Mouse (Mus musculus) liver, adult 2 months (tissue): ENCODE data around the gene Nxn. TPM values are rescaled to one million over a fixed set of nuclear protein-coding genes. Genes with fewer than 3 reads are reported as not detected.

Experiments used
- DNase-seq: peaks from one replicate; pipeline ENCODE4 v3.0.0-alpha.2; 2011; ENCODE audit warnings: low read depth, low spot score; ENCODE audit errors: extremely low read depth
- H3K27ac ChIP-seq: fragments of 200-500 bp; replicated peaks from 2 replicates; pipeline ENCODE4 v1.5.1; 2012; ENCODE audit warnings: low read depth, mild to moderate bottlenecking, control low read depth, inconsistent platforms, low read length; ENCODE audit not compliant: insufficient read depth
- H3K27me3 ChIP-seq: fragments of 200-500 bp; 2 replicates; pipeline ENCODE4 v1.6.1; 2012; ENCODE audit warnings: mild to moderate bottlenecking, moderate library complexity, low read length, inconsistent platforms; ENCODE audit not compliant: control insufficient read depth, insufficient read depth
- H3K36me3 ChIP-seq: fragments of 200-500 bp; 2 replicates; pipeline ENCODE4 v1.6.1; 2012; ENCODE audit warnings: low read length, inconsistent platforms; ENCODE audit not compliant: control insufficient read depth, insufficient read depth
- H3K4me1 ChIP-seq: fragments of 200-500 bp; 2 replicates; pipeline ENCODE4 v1.6.1; 2011; ENCODE audit warnings: low read length; ENCODE audit not compliant: control insufficient read depth, insufficient read depth
- H3K4me3 ChIP-seq: fragments of 200-500 bp; 2 replicates; pipeline ENCODE4 v1.5.1; 2011; ENCODE audit warnings: low read depth, mild to moderate bottlenecking, control low read depth, low read length, moderate library complexity; ENCODE audit not compliant: insufficient read depth
- H3K79me2 ChIP-seq: fragments of 200-500 bp; 2 replicates; pipeline ENCODE4 v1.6.1; 2012; ENCODE audit warnings: inconsistent platforms, mild to moderate bottlenecking, low read length, moderate library complexity; ENCODE audit not compliant: control insufficient read depth, insufficient read depth
- H3K9ac ChIP-seq: fragments of 200-500 bp; 2 replicates; pipeline ENCODE4 v1.6.1; 2012; ENCODE audit warnings: low read depth, mild to moderate bottlenecking, control low read depth, inconsistent platforms, low read length
- CTCF ChIP-seq: fragments of 200-500 bp; IDR thresholded peaks from 2 replicates; pipeline ENCODE4 v1.5.1; 2011; ENCODE audit warnings: low read depth, low read length, control low read depth
- POLR2A ChIP-seq: fragments of 200-500 bp; IDR thresholded peaks from 2 replicates; pipeline ENCODE4 v1.6.1; 2011; ENCODE audit warnings: low read length, control low read depth; ENCODE audit not compliant: insufficient read depth; ENCODE audit errors: extremely low read depth
- WGBS: fragments of 180-500 bp; shearing (Covaris S2); methylation state at CpG from one replicate; pipeline ENCODE4 v1.1.7; 2018; 5-methylcytosine and 5-hydroxymethylcytosine counted together
- polyA plus RNA-seq: library from polyadenylated mRNA; depleted of rRNA; stranded (reverse); fragments of >200 nt; gene quantifications from 2 replicates; pipeline ENCODE4 v1.2.3, GENCODE M21; 2012
- total RNA-seq: library from RNA; depleted of rRNA; stranded (reverse); fragments of >200 nt; gene quantifications from 2 replicates; pipeline ENCODE4 v1.2.3, GENCODE M21; 2014

Nxn gene
- total and polyA plus RNA-seq, 2 experiments: 1.0 to 1.6 TPM

DNA sequence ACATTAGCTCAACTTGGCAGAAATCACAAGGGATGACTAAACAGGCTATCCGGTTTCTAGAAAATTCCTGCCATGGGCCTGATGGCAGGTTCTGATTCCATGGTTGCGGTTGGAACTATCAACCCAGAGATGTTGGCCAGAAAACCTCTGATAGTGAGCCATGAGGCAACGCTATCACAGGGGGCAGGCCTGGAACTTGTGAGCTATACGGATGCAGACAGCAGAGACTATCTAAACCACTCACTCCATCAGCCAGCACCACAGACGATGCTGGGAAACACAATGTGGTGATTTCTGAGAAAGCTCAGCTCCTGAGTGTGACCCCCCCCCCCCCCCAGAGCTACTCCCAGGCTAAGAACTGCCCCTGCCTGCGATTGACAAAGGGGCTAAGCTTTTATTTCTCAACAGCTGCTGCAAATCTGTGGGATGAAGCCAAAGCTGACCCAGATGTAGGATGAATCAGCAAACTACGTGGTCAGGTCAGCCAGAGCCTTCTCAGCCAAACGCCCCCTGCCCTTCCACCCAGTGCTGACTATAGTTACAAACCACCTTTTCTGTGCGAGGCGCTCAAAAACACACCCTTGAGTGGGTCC lies 112.3 kb downstream of the Nxn start:
- Histone ChIP-seq H3K36me3 (no peaks in the 10 kb centered on the region), H3K4me3 (no peak overlapping the region), H3K27me3 (no peaks in the 10 kb centered on the region), H3K9ac (no peak overlapping the region), H3K27ac (no peak overlapping the region), H3K4me1 (peaks cover 2% of the 10 kb centered on the region; the same call in 1 of the 2 replicates), H3K79me2 (no peaks in the 10 kb centered on the region)
- TF ChIP-seq CTCF: no peak
- no peak for TF ChIP-seq POLR2A
- DNase-seq: no peak
- WGBS: 78% methylated on average over 10 of the region's 10 CpGs

DNA sequence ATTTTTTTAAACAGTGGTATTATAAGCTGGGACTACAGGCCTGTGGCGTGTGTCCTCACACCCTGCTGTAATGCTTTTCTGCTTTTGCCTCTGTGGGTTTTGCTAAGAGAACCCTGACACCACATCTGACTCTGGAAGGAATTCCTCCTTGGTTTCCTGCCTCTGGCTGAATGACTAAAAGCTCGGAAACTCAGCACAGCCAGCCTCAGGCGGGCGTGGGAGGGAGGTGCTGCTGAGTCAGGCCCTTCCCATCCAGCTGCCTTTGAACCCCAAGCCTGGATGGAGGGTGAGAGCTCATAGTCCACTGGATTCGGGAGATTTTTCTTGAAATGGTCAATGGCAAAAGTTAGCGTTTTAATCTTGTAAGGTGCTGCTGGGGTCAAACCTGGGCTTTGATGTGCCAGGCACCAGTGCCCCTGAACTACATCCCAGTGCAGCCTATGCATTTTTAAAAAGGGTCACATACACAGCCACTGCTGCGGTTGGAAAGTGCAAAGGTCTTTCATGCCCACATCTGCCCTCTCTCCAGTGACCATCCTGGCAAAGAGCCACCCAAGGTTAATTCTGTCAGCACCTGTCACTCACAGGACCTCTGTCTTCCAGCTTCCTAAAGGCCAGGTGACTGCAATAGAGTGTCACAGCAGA lies 113.4 kb downstream of the Nxn start:
- Histone ChIP-seq H3K36me3 (no peaks in the 10 kb centered on the region), H3K4me3 (no peak overlapping the region), H3K4me1 (peaks cover 2% of the 10 kb centered on the region; the same call in 1 of the 2 replicates), H3K27ac (no peak overlapping the region), H3K9ac (no peak overlapping the region), H3K79me2 (no peaks in the 10 kb centered on the region), H3K27me3 (no peaks in the 10 kb centered on the region)
- TF ChIP-seq CTCF (no peak), POLR2A (no peak)
- DNase-seq: no peak
- WGBS: 49% methylated on average over 7 of the region's 7 CpGs

DNA sequence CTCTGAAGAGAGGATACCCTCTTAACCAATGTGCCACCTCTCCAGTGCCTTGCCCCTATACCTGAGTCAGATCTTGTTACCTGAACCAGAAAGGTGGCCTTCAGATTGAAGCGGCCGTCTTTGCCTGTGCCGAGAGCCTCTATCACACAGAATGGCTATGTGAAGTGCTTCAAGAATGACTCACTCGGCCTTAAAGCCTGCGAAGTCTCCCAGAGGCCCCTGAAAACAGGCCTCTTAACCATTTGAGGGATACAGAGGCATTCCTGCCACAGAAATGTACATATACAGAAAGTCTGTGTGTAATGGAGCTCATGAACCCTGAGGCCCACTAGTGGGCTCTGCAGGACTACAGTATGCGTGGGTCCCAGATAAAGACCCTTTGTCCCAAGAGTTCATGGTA lies 115.1 kb downstream of the Nxn start:
- no peaks in the 10 kb centered on the region for H3K79me2 ChIP-seq
- H3K4me1 ChIP-seq: no peaks in the 10 kb centered on the region
- TF ChIP-seq POLR2A (no peak), CTCF (no peak)
- H3K36me3 ChIP-seq: no peaks in the 10 kb centered on the region
- no peak overlapping the region for H3K4me3 ChIP-seq
- H3K9ac ChIP-seq: no peak overlapping the region
- no peaks in the 10 kb centered on the region for H3K27me3 ChIP-seq
- no peak overlapping the region for H3K27ac ChIP-seq
- 98% methylated on average over 6 of the region's 6 CpGs for WGBS
- no peak for DNase-seq

DNA sequence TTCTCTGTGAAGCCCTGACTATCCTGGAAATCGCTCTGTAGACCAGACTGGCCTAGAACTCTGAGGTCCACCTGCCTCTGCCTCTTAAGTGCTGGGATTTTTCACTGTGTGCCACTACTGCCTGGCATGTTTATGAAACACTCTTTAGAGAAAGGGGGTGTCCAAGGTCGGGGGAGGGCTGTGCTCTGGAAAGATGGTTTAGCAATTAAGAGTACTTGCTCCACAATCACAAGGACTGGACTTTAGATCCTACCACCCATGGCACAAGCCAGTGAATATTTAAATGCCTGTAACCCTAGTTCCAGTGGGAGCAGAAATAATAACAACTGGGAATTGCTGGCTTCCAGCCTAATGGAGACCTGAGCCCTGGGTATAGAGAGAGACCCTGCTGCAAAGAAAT lies 119.0 kb downstream of the Nxn start:
- WGBS: 58% methylated on average over 2 of the region's 2 CpGs
- TF ChIP-seq CTCF (no peak), POLR2A (no peak)
- Histone ChIP-seq H3K79me2 (no peaks in the 10 kb centered on the region), H3K27me3 (no peaks in the 10 kb centered on the region), H3K4me3 (no peak overlapping the region), H3K36me3 (no peaks in the 10 kb centered on the region), H3K9ac (no peak overlapping the region), H3K27ac (no peak overlapping the region), H3K4me1 (no peaks in the 10 kb centered on the region)
- no peak for DNase-seq

DNA sequence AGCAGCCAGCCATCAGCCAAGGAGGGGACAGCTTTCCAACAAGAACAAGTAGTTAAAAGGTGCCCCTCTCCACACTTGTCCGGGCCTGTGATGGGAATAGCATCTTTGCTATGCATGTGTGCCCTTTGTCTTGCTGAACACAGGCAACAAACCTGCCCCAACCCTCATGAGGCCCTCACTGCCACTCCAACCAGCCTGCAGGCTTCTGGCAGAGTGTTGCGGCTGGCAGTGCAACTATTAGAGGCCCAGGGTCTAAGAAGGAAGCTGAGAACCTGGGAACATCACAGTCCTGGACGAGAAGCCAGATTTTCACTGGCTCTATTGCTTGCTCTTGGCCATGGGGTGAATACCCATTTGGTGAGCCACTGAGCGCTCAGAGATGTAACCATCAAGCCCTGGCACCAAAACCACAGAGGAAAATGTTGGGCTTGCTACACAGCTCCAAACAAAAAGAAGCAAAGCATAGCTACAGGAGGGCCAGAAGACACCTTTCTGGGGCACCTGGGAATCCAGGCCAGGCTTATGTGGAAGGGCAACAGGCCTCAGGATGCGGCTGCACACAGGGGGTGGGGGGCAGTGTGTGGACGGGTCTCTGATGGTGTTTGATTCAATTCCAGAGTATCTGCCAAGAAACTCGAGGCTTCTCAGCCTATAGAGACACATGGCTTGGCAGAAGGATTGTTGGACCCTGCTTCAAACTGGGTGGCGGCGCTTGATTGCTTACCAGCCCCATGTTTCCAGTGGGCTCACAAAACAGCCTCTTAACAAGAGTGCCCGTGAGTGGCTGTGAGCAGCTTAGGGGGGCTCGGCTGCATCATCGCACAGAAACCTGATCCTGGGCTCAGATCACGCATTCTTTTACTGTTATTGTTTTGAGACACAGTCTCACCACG lies 119.7 kb downstream of the Nxn start:
- no peak for DNase-seq
- no peak for TF ChIP-seq POLR2A
- TF ChIP-seq CTCF: no peak
- WGBS: 85% methylated on average over 14 of the region's 14 CpGs

More for the DNA sequence above, 119.7 kb downstream of the Nxn start:
- Histone ChIP-seq H3K27me3 (no peaks in the 10 kb centered on the region), H3K36me3 (no peaks in the 10 kb centered on the region), H3K4me3 (no peak overlapping the region), H3K27ac (no peak overlapping the region), H3K79me2 (no peaks in the 10 kb centered on the region), H3K9ac (no peak overlapping the region), H3K4me1 (no peaks in the 10 kb centered on the region)
